Mouse (Mus musculus): Measurements from ENCODE around the gene Cd109. TPM values are rescaled to one million over a fixed set of nuclear protein-coding genes. Genes with fewer than 3 reads are reported as not detected.
A peak's percentile ranks its signal among the peaks of the same experiment; 100 is the strongest.

Gene Cd109
- polyA plus RNA-seq (2012; rRNA removed), result 0.17 and 0.23 TPM in 2 replicates

DNA sequence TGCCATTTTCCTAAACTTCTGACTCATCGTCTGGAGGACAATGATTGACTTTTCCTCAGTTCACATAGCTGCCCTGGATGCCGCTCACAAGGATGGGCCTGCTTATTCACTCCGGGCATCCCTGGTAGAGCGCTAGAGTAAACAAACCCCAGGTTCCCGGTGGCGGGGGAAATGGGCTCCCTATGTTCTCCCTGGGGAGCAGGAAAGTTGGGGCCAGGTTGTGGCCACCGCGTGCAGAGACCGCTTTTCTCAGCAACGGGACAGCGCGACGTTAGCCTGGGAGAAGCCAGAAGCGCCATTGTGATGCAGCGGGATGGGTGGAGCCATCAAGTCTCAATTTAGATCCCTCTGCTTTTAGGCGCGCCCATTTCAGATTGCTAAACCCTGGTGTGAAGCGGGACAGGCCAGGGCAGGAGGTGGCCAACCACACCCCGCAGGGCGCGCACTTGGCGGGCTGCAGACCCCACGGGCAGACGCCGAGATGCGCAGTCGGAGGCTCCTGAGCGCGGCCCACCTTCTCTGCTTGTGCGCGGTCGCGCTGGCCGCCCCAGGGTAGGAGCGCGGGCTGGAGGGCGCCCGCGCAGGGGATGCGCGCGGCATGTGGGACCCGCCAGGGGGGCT lies at the start of gene Cd109:
Cd109 (plus strand) TSS at position 146 of the 621 bp plus-strand sequence.
- 3% methylated on average over 43 of the region's 43 CpGs for WGBS
- H3K36me3 ChIP-seq (ENCODE audit: control insufficient read depth, insufficient read depth, low read length), result no peaks in the 10 kb centered on the region
- DNase-seq, result no peak
- peaks cover 13% of the 10 kb centered on the region for H3K27me3 ChIP-seq (ENCODE audit: control insufficient read depth, insufficient read depth, low read length)
- H3K27ac ChIP-seq (ENCODE audit: control insufficient read depth, insufficient read depth, low read length), result no peak within 1 kb of the TSS
- H3K4me1 ChIP-seq (replicated peaks; ENCODE audit: control insufficient read depth, insufficient read depth, low read length), result 0 out of 2 replicates have a peak, but pooled peaks cover 6% of the 10 kb centered on the region
- TF ChIP-seq POLR2A (IDR thresholded peaks at IDR 0.05; ENCODE audit: control insufficient read depth, extremely low read depth, insufficient read depth, low read length, poor library complexity) (no peak), CTCF (IDR thresholded peaks at IDR 0.05; ENCODE audit: borderline replicate concordance, control insufficient read depth, extremely low read depth, insufficient read depth, low read length, poor library complexity) (no peak)
- H3K4me3 ChIP-seq (ENCODE audit: control insufficient read depth, insufficient read depth, low read length), result no peak within 1 kb of the TSS

DNA sequence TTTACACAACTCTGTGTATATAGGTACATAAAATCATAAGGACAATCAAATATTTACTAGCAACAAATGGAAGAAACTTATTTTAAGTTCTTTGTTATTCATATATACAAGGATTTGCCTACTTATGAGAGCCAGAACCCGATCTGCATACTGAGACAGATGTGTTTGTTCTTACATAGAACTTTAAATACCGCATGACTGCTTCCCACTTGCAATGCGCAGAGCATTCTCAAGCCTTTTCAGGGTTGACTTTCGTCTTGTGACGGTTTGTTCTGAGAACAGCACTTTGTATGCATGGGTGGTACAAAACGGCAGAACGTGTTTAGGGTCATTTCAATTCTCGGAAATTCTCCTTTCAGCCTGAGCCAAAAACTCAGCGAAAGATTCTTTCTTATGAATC lies 45.4 kb upstream of the Cd109 start:
- Histone ChIP-seq H3K36me3 (ENCODE audit: control insufficient read depth, insufficient read depth, low read length) (peaks cover 20% of the 10 kb centered on the region), H3K27me3 (ENCODE audit: control insufficient read depth, insufficient read depth, low read length) (no peaks in the 10 kb centered on the region), H3K4me1 (replicated peaks; ENCODE audit: control insufficient read depth, insufficient read depth, low read length) (no peaks in the 10 kb centered on the region), H3K4me3 (ENCODE audit: control insufficient read depth, insufficient read depth, low read length) (no peak overlapping the region), H3K27ac (ENCODE audit: control insufficient read depth, insufficient read depth, low read length) (no peak overlapping the region)
- 93% methylated on average over 9 of the region's 9 CpGs for WGBS
- DNase-seq, result no peak
- TF ChIP-seq CTCF (IDR thresholded peaks at IDR 0.05; ENCODE audit: borderline replicate concordance, control insufficient read depth, extremely low read depth, insufficient read depth, low read length, poor library complexity), result no peak
- no peak for TF ChIP-seq POLR2A (IDR thresholded peaks at IDR 0.05; ENCODE audit: control insufficient read depth, extremely low read depth, insufficient read depth, low read length, poor library complexity)

DNA sequence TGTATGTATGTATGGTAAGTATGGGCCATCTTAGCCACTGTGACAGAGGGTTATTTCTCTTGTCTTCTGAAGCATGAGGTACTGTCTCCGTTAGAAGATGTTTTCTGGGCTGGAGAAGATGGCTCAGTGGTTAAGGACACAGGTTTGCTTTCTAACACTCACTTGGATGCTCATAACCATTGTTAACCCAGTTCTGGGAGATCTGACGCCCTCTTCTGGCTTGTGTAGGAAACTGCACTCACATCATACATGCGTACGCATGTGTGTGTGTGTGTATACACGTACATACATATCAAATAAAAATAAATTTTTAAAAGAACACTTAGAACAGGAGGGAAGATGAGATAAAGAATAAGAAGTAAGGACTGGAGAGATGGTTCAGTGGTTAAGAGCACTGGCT lies 38.9 kb upstream of the Cd109 start:
- no peak overlapping the region for H3K27ac ChIP-seq (ENCODE audit: control insufficient read depth, insufficient read depth, low read length)
- no peak for DNase-seq
- H3K36me3 ChIP-seq (ENCODE audit: control insufficient read depth, insufficient read depth, low read length), result peaks cover 24% of the 10 kb centered on the region
- H3K27me3 ChIP-seq (ENCODE audit: control insufficient read depth, insufficient read depth, low read length), result no peaks in the 10 kb centered on the region
- 95% methylated on average over 5 of the region's 5 CpGs for WGBS
- no peak overlapping the region for H3K4me3 ChIP-seq (ENCODE audit: control insufficient read depth, insufficient read depth, low read length)
- TF ChIP-seq CTCF (IDR thresholded peaks at IDR 0.05; ENCODE audit: borderline replicate concordance, control insufficient read depth, extremely low read depth, insufficient read depth, low read length, poor library complexity) (no peak), POLR2A (IDR thresholded peaks at IDR 0.05; ENCODE audit: control insufficient read depth, extremely low read depth, insufficient read depth, low read length, poor library complexity) (no peak)
- H3K4me1 ChIP-seq (replicated peaks; ENCODE audit: control insufficient read depth, insufficient read depth, low read length), result no peaks in the 10 kb centered on the region

DNA sequence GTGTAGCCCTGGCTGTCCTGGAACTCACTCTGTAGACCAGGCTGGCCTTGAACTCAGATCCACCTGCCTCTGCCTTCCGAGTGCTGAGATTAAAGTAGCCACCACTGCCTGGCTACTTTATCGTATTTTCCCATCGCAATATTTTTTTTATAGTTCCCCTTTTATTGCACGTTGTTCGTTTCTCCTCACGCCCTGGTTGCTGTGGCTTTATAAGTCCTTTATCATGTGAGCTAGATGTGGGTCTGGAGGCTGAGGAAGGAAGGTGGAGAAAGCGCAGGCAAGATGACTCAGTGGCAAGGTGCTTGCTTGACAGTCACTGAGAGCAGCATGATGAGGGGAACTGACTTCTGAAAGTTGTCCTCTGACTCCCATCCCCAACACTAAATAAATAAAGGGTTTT lies 36.5 kb upstream of the Cd109 start:
- 25% methylated on average over 7 of the region's 7 CpGs for WGBS
- H3K27ac ChIP-seq (ENCODE audit: control insufficient read depth, insufficient read depth, low read length), result no peak overlapping the region
- TF ChIP-seq POLR2A (IDR thresholded peaks at IDR 0.05; ENCODE audit: control insufficient read depth, extremely low read depth, insufficient read depth, low read length, poor library complexity), result no peak
- TF ChIP-seq CTCF (IDR thresholded peaks at IDR 0.05; ENCODE audit: borderline replicate concordance, control insufficient read depth, extremely low read depth, insufficient read depth, low read length, poor library complexity), result no peak
- no peak for DNase-seq
- peaks cover 20% of the 10 kb centered on the region for H3K36me3 ChIP-seq (ENCODE audit: control insufficient read depth, insufficient read depth, low read length)
- no peaks in the 10 kb centered on the region for H3K27me3 ChIP-seq (ENCODE audit: control insufficient read depth, insufficient read depth, low read length)
- no peak overlapping the region for H3K4me3 ChIP-seq (ENCODE audit: control insufficient read depth, insufficient read depth, low read length)
- H3K4me1 ChIP-seq (replicated peaks; ENCODE audit: control insufficient read depth, insufficient read depth, low read length), result no peaks in the 10 kb centered on the region

DNA sequence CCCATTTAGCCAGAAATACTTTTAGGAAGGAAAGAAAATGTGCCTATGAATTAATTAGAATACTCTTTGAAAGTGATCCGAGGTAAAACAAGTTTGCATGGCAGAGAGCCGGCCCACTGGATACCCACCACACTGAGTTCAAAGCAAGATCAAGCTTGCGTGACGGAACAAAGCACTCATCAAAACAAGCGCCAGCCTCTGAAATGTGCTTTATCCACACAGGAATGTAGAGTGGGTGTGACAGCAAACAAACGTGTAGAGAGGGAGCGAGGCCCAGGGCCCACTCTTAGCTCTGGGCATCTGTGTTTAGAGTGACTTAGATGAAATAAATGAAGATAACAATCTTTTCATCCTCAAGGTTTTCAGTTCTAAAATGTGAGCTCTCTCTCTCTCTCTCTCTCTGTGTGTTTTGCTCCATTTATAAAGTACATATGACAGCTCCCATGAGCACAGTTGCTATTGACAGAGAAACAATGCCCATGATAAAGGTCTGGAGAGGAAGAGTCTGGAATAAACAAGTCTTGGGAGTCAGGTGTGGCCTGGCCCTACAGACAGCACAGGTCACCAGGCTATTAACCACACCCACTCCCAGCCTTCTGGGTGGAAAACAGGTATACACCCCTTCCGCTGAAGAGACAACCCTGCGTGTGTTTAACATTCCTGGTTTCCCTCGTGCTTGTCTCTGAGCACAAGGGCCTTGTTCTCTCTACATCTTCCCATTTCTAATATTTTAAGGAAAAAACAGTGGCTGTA lies 35.5 kb upstream of the Cd109 start:
- peaks cover 14% of the 10 kb centered on the region for H3K36me3 ChIP-seq (ENCODE audit: control insufficient read depth, insufficient read depth, low read length)
- no peak overlapping the region for H3K27ac ChIP-seq (ENCODE audit: control insufficient read depth, insufficient read depth, low read length)
- no peak overlapping the region for H3K4me3 ChIP-seq (ENCODE audit: control insufficient read depth, insufficient read depth, low read length)
- 96% methylated on average over 10 of the region's 10 CpGs for WGBS
- no peaks in the 10 kb centered on the region; the same call in 1 of the 2 replicates for H3K4me1 ChIP-seq (replicated peaks; ENCODE audit: control insufficient read depth, insufficient read depth, low read length)
- no peak for TF ChIP-seq CTCF (IDR thresholded peaks at IDR 0.05; ENCODE audit: borderline replicate concordance, control insufficient read depth, extremely low read depth, insufficient read depth, low read length, poor library complexity)
- no peak for TF ChIP-seq POLR2A (IDR thresholded peaks at IDR 0.05; ENCODE audit: control insufficient read depth, extremely low read depth, insufficient read depth, low read length, poor library complexity)
- DNase-seq, result no peak
- no peaks in the 10 kb centered on the region for H3K27me3 ChIP-seq (ENCODE audit: control insufficient read depth, insufficient read depth, low read length)

DNA sequence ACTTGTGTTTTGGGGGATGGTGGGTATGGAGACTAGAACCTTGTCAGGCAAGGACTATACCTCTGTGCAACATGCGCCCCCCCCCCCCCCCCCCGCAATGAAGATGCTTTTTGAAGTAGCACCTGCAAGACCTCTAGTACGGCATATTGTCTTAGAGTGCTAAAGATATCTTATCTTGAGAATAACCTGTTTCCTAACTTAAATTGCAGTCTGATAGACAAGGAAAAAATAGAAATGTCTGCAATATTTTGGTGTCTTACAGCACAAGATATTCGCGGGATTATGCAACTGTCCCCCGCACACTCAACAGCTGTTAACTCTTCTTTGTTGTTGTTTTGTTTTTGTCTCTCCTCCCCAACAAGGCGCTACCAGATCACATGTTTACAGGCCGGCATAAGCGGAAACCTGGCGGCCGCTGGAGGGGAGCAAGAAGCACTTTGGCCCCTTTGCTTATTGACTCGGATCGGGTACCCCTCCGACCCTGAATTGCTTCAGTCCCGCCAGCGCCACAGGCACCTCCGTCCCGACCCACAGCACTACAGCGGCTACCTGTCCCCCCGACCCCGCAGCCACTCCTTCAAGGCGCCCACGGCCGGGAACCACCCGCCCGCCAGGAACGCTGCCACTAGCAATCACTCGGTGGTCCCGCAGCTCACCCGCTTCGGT lies 28.0 kb upstream of the Cd109 start:
- peak overlapping the region; percentile 45 for H3K27ac ChIP-seq (ENCODE audit: control insufficient read depth, insufficient read depth, low read length)
- no peaks in the 10 kb centered on the region for H3K36me3 ChIP-seq (ENCODE audit: control insufficient read depth, insufficient read depth, low read length)
- TF ChIP-seq CTCF (IDR thresholded peaks at IDR 0.05; ENCODE audit: borderline replicate concordance, control insufficient read depth, extremely low read depth, insufficient read depth, low read length, poor library complexity) (no peak), POLR2A (IDR thresholded peaks at IDR 0.05; ENCODE audit: control insufficient read depth, extremely low read depth, insufficient read depth, low read length, poor library complexity) (no peak)
- peaks cover 5% of the 10 kb centered on the region for H3K4me1 ChIP-seq (replicated peaks; ENCODE audit: control insufficient read depth, insufficient read depth, low read length)
- no peaks in the 10 kb centered on the region for H3K27me3 ChIP-seq (ENCODE audit: control insufficient read depth, insufficient read depth, low read length)
- no peak for DNase-seq
- WGBS, result 1% methylated on average over 31 of the region's 31 CpGs
- H3K4me3 ChIP-seq (ENCODE audit: control insufficient read depth, insufficient read depth, low read length), result peak overlapping the region; percentile 64

All from thymus, adult 2 months (tissue).